Mouse (Mus musculus) hindbrain, embryonic 13.5 days (tissue): ENCODE results near the gene Bri3bp. TPM values are rescaled to one million over a fixed set of nuclear protein-coding genes. Genes with fewer than 3 reads are reported as not detected.

Source experiments
- ATAC-seq: fragments of 200-750 bp; cut with Nextera tagmentation; 2 replicates; pipeline ENCODE4 v1.8.0; 2017; ENCODE audit warnings: moderate TSS enrichment; ENCODE audit not compliant: low FRiP score
- H3K27ac ChIP-seq: fragments of 300-500 bp; sonication (generic); 2 replicates; pipeline ENCODE4 v1.5.1; 2015; ENCODE audit warnings: inconsistent platforms, mild to moderate bottlenecking, moderate library complexity
- H3K27me3 ChIP-seq: fragments of 300-500 bp; sonication (generic); 2 replicates; pipeline ENCODE4 v1.6.1; 2015; ENCODE audit warnings: mild to moderate bottlenecking, inconsistent platforms
- H3K36me3 ChIP-seq: fragments of 300-500 bp; sonication (generic); 2 replicates; pipeline ENCODE4 v1.6.1; 2015; ENCODE audit warnings: mild to moderate bottlenecking, inconsistent platforms
- H3K4me1 ChIP-seq: fragments of 300-500 bp; sonication (generic); replicated peaks from 2 replicates; pipeline ENCODE4 v1.6.1; 2015; ENCODE audit warnings: inconsistent platforms
- H3K4me2 ChIP-seq: fragments of 300-500 bp; sonication (generic); 2 replicates; pipeline ENCODE4 v1.6.1; 2015; ENCODE audit warnings: inconsistent platforms, mild to moderate bottlenecking, moderate library complexity
- H3K4me3 ChIP-seq: fragments of 300-500 bp; sonication (generic); 2 replicates; pipeline ENCODE4 v1.5.1; 2015; ENCODE audit warnings: mild to moderate bottlenecking, inconsistent platforms
- H3K9ac ChIP-seq: fragments of 300-500 bp; sonication (generic); 2 replicates; pipeline ENCODE4 v1.6.1; 2015; ENCODE audit warnings: mild to moderate bottlenecking, inconsistent platforms
- H3K9me3 ChIP-seq: fragments of 300-500 bp; sonication (generic); 2 replicates; pipeline ENCODE4 v1.6.1; 2016; ENCODE audit warnings: inconsistent platforms
- WGBS: fragments of 180-500 bp; shearing (Covaris S2); methylation state at CpG from one replicate; pipeline ENCODE4 v1.1.7; 2015; 5-methylcytosine and 5-hydroxymethylcytosine counted together
- polyA plus RNA-seq: library from polyadenylated mRNA; unstranded; fragments of >200 nt; fragmentation: Nextera tagmentation; extraction: Ambion mirVana; gene quantifications from 2 replicates; pipeline ENCODE4 v1.2.1, GENCODE M21; 2015

Bri3bp gene
- polyA plus RNA-seq, 1 experiment from 2014 or later: 35.6 TPM

GRCm38 (mm10) chr5:125442136-125442995 lies 998 bp downstream of the Bri3bp start:
- peak; percentile 38; the same call in 1 of the 2 replicates for ATAC-seq
- H3K4me1 ChIP-seq: peaks cover 35% of the 10 kb centered on the region
- H3K27ac ChIP-seq: peak overlapping the region; percentile 85
- H3K4me2 ChIP-seq: peak overlapping the region; percentile 68
- peak overlapping the region; percentile 94 for H3K9ac ChIP-seq
- no peaks in the 10 kb centered on the region for H3K9me3 ChIP-seq
- H3K27me3 ChIP-seq: no peaks in the 10 kb centered on the region
- WGBS: 23% methylated on average over 27 of the region's 27 CpGs
- peak overlapping the region; percentile 82 for H3K4me3 ChIP-seq
- H3K36me3 ChIP-seq: no peaks in the 10 kb centered on the region

GRCm38 (mm10) chr5:125443335-125443734 lies 2.0 kb downstream of the Bri3bp start:
- no peak overlapping the region for H3K27ac ChIP-seq
- no peak for ATAC-seq

GRCm38 (mm10) chr5:125443915-125444314 lies 2.5 kb downstream of the Bri3bp start:
- Histone ChIP-seq H3K36me3 (no peaks in the 10 kb centered on the region), H3K4me2 (no peak overlapping the region), H3K9me3 (no peaks in the 10 kb centered on the region), H3K9ac (no peak overlapping the region), H3K4me1 (peaks cover 35% of the 10 kb centered on the region), H3K27me3 (no peaks in the 10 kb centered on the region), H3K27ac (no peak overlapping the region), H3K4me3 (no peak overlapping the region)
- ATAC-seq: no peak
- 90% methylated on average over 3 of the region's 3 CpGs for WGBS

More at GRCm38 (mm10) chr5:125443335-125443734, 2.0 kb downstream of the Bri3bp start:
- Histone ChIP-seq H3K27me3 (no peaks in the 10 kb centered on the region), H3K9me3 (no peaks in the 10 kb centered on the region), H3K36me3 (no peaks in the 10 kb centered on the region), H3K4me1 (peaks cover 35% of the 10 kb centered on the region), H3K4me2 (no peak overlapping the region), H3K9ac (no peak overlapping the region), H3K4me3 (no peak overlapping the region)
- WGBS: 95% methylated on average over 5 of the region's 5 CpGs

- H3K9ac ChIP-seq: no peak overlapping the region
- H3K36me3 ChIP-seq: no peaks in the 10 kb centered on the region
- H3K4me2 ChIP-seq: no peak overlapping the region
- no peaks in the 10 kb centered on the region for H3K9me3 ChIP-seq
- no peaks in the 10 kb centered on the region for H3K27me3 ChIP-seq
- no peak for ATAC-seq
- no peak overlapping the region for H3K4me3 ChIP-seq
- peaks cover 35% of the 10 kb centered on the region for H3K4me1 ChIP-seq
- WGBS: 87% methylated on average over 4 of the region's 4 CpGs
- H3K27ac ChIP-seq: no peak overlapping the region
These were observed 3.2 kb downstream of the Bri3bp start for GRCm38 (mm10) chr5:125444554-125444953.

- Histone ChIP-seq H3K27me3 (no peaks in the 10 kb centered on the region), H3K4me2 (no peak overlapping the region), H3K9ac (no peak overlapping the region), H3K4me3 (no peak overlapping the region), H3K4me1 (peaks cover 29% of the 10 kb centered on the region), H3K9me3 (no peaks in the 10 kb centered on the region), H3K36me3 (no peaks in the 10 kb centered on the region), H3K27ac (no peak overlapping the region)
- WGBS: 84% methylated on average over 7 of the region's 7 CpGs
- ATAC-seq: no peak
These were observed 5.0 kb downstream of the Bri3bp start for GRCm38 (mm10) chr5:125446344-125446743.

GRCm38 (mm10) chr5:125448026-125448425 lies 6.7 kb downstream of the Bri3bp start:
- Histone ChIP-seq H3K27ac (no peak overlapping the region), H3K36me3 (peaks cover 10% of the 10 kb centered on the region), H3K27me3 (no peaks in the 10 kb centered on the region), H3K4me3 (no peak overlapping the region), H3K9me3 (no peaks in the 10 kb centered on the region), H3K4me1 (peaks cover 19% of the 10 kb centered on the region), H3K4me2 (no peak overlapping the region), H3K9ac (no peak overlapping the region)
- no peak for ATAC-seq
- WGBS: 77% methylated on average over 3 of the region's 3 CpGs

GRCm38 (mm10) chr5:125448631-125449030 lies 7.3 kb downstream of the Bri3bp start:
- no peak for ATAC-seq
- H3K9ac ChIP-seq: no peak overlapping the region
- no peak overlapping the region for H3K27ac ChIP-seq
- peaks cover 15% of the 10 kb centered on the region for H3K4me1 ChIP-seq
- peaks cover 16% of the 10 kb centered on the region for H3K36me3 ChIP-seq
- no peak overlapping the region for H3K4me3 ChIP-seq
- H3K4me2 ChIP-seq: no peak overlapping the region
- 96% methylated on average over 4 of the region's 4 CpGs for WGBS
- H3K27me3 ChIP-seq: no peaks in the 10 kb centered on the region
- no peaks in the 10 kb centered on the region for H3K9me3 ChIP-seq

- H3K9ac ChIP-seq: no peak overlapping the region
- no peak for ATAC-seq
- no peak overlapping the region for H3K4me2 ChIP-seq
- H3K4me3 ChIP-seq: no peak overlapping the region
- peaks cover 9% of the 10 kb centered on the region for H3K4me1 ChIP-seq
- 85% methylated on average over 5 of the region's 5 CpGs for whole genome bisulfite sequencing
- peaks cover 19% of the 10 kb centered on the region for H3K36me3 ChIP-seq
- no peaks in the 10 kb centered on the region for H3K27me3 ChIP-seq
- H3K9me3 ChIP-seq: no peaks in the 10 kb centered on the region
- no peak overlapping the region for H3K27ac ChIP-seq
These were observed 7.9 kb downstream of the Bri3bp start for GRCm38 (mm10) chr5:125449306-125449705.

- Histone ChIP-seq H3K4me1 (no peaks in the 10 kb centered on the region), H3K4me2 (no peak overlapping the region), H3K36me3 (peaks cover 41% of the 10 kb centered on the region), H3K27ac (no peak overlapping the region), H3K9ac (no peak overlapping the region), H3K27me3 (no peaks in the 10 kb centered on the region), H3K4me3 (no peak overlapping the region), H3K9me3 (no peaks in the 10 kb centered on the region)
- WGBS: 92% methylated on average over 9 of the region's 9 CpGs
- no peak for ATAC-seq
These were observed 11.2 kb downstream of the Bri3bp start for GRCm38 (mm10) chr5:125452573-125452972.

- H3K4me1 ChIP-seq: no peaks in the 10 kb centered on the region
- no peaks in the 10 kb centered on the region for H3K27me3 ChIP-seq
- H3K9ac ChIP-seq: no peak overlapping the region
- H3K4me2 ChIP-seq: no peak overlapping the region
- no peaks in the 10 kb centered on the region for H3K9me3 ChIP-seq
- H3K27ac ChIP-seq: no peak overlapping the region
- no peak overlapping the region for H3K4me3 ChIP-seq
- no peak for ATAC-seq
- H3K36me3 ChIP-seq: peaks cover 41% of the 10 kb centered on the region
- WGBS: 96% methylated on average over 6 of the region's 6 CpGs
These were observed 14.7 kb downstream of the Bri3bp start for GRCm38 (mm10) chr5:125456100-125456499.

- Histone ChIP-seq H3K4me3 (no peak overlapping the region), H3K4me2 (no peak overlapping the region), H3K9ac (no peak overlapping the region), H3K36me3 (peaks cover 35% of the 10 kb centered on the region), H3K4me1 (no peaks in the 10 kb centered on the region), H3K27ac (no peak overlapping the region), H3K27me3 (no peaks in the 10 kb centered on the region), H3K9me3 (no peaks in the 10 kb centered on the region)
- ATAC-seq: no peak
- 92% methylated on average over 6 of the region's 6 CpGs for WGBS
These were observed 16.2 kb downstream of the Bri3bp start for GRCm38 (mm10) chr5:125457538-125457937.

- no peak overlapping the region for H3K9ac ChIP-seq
- WGBS: 86% methylated on average over 3 of the region's 3 CpGs
- peaks cover 9% of the 10 kb centered on the region for H3K36me3 ChIP-seq
- H3K27ac ChIP-seq: no peak overlapping the region
- peaks cover 5% of the 10 kb centered on the region for H3K4me1 ChIP-seq
- no peaks in the 10 kb centered on the region for H3K27me3 ChIP-seq
- H3K9me3 ChIP-seq: no peaks in the 10 kb centered on the region
- H3K4me3 ChIP-seq: no peak overlapping the region
- no peak for ATAC-seq
- H3K4me2 ChIP-seq: no peak overlapping the region
These were observed 19.2 kb downstream of the Bri3bp start for GRCm38 (mm10) chr5:125460574-125460973.

GRCm38 (mm10) chr5:125461868-125462445 lies 20.6 kb downstream of the Bri3bp start:
- H3K27ac ChIP-seq: no peak overlapping the region
- no peak overlapping the region for H3K9ac ChIP-seq
- H3K4me1 ChIP-seq: peaks cover 5% of the 10 kb centered on the region
- ATAC-seq: no peak
- WGBS: 52% methylated on average over 10 of the region's 10 CpGs
- no peaks in the 10 kb centered on the region for H3K36me3 ChIP-seq
- H3K4me3 ChIP-seq: no peak overlapping the region
- H3K9me3 ChIP-seq: no peaks in the 10 kb centered on the region
- no peaks in the 10 kb centered on the region for H3K27me3 ChIP-seq
- H3K4me2 ChIP-seq: no peak overlapping the region
